Mouse (Mus musculus) cerebellum, adult 2 months (tissue): ENCODE measurements around the gene Ampd1.

Experiments used
- CTCF ChIP-seq: fragments of 200-500 bp; IDR thresholded peaks from 2 replicates; pipeline ENCODE4 v1.5.1; 2011; ENCODE audit warnings: low read depth, mild to moderate bottlenecking, control low read depth, low read length, moderate library complexity, borderline replicate concordance; ENCODE audit not compliant: insufficient read depth
- POLR2A ChIP-seq: fragments of 200-500 bp; IDR thresholded peaks from 2 replicates; pipeline ENCODE4 v1.6.1; 2011; ENCODE audit warnings: low read length, control low read depth, borderline replicate concordance; ENCODE audit not compliant: insufficient read depth

GRCm38 (mm10) chr3:103145791-103146190 is 72.0 kb downstream of the Ampd1 start:
- TF ChIP-seq POLR2A (no peak), CTCF (no peak)
